Mouse (Mus musculus) testis, adult 2 months (tissue): ENCODE data around the gene Cyb5r2. TPM values are rescaled to one million over a fixed set of nuclear protein-coding genes. Genes with fewer than 3 reads are reported as not detected.

Experiments used
- H3K27ac ChIP-seq: fragments of 200-500 bp; 2 replicates; pipeline ENCODE4 v1.5.1; 2012; ENCODE audit warnings: low read depth, low read length; ENCODE audit not compliant: control insufficient read depth, insufficient read depth
- H3K27me3 ChIP-seq: fragments of 200-500 bp; 2 replicates; pipeline ENCODE4 v1.6.1; 2012; ENCODE audit warnings: mild to moderate bottlenecking, low read length, moderate library complexity; ENCODE audit not compliant: control insufficient read depth, insufficient read depth
- H3K36me3 ChIP-seq: fragments of 200-500 bp; 2 replicates; pipeline ENCODE4 v1.6.1; 2012; ENCODE audit warnings: mild to moderate bottlenecking, low read length; ENCODE audit not compliant: control insufficient read depth, insufficient read depth
- H3K4me1 ChIP-seq: fragments of 200-500 bp; 2 replicates; pipeline ENCODE4 v1.6.1; 2012; ENCODE audit warnings: low read length; ENCODE audit not compliant: control insufficient read depth, insufficient read depth
- H3K4me3 ChIP-seq: fragments of 200-500 bp; 2 replicates; pipeline ENCODE4 v1.5.1; 2012; ENCODE audit warnings: low read depth, mild to moderate bottlenecking, low read length, moderate library complexity, mixed read lengths; ENCODE audit not compliant: control insufficient read depth
- CTCF ChIP-seq: fragments of 200-500 bp; IDR thresholded peaks from 2 replicates; pipeline ENCODE4 v1.5.1; 2012; ENCODE audit warnings: low read depth, mild to moderate bottlenecking, inconsistent platforms, low read length, moderate library complexity; ENCODE audit not compliant: control insufficient read depth, insufficient read depth, insufficient replicate concordance
- POLR2A ChIP-seq: fragments of 200-500 bp; IDR thresholded peaks from 2 replicates; pipeline ENCODE4 v1.6.1; 2012; ENCODE audit warnings: low read depth, mild to moderate bottlenecking, inconsistent platforms, low read length, moderate library complexity; ENCODE audit not compliant: control insufficient read depth
- polyA plus RNA-seq: library from polyadenylated mRNA; depleted of rRNA; stranded (reverse); fragments of >200 nt; gene quantifications from 2 replicates; pipeline ENCODE4 v1.2.3, GENCODE M21; 2012; rRNA removed

Cyb5r2 gene
- polyA plus RNA-seq, 1 experiment, result 14.8 TPM

- no peak for TF ChIP-seq POLR2A
- no peak for TF ChIP-seq CTCF
- Histone ChIP-seq H3K4me3 (no peak overlapping the region), H3K27me3 (no peaks in the 10 kb centered on the region), H3K27ac (no peak overlapping the region), H3K4me1 (no peaks in the 10 kb centered on the region), H3K36me3 (no peaks in the 10 kb centered on the region)
These were observed 51.9 kb downstream of the Cyb5r2 start for GRCm38 (mm10) chr7:107705941-107706340.

GRCm38 (mm10) chr7:107702461-107703380 is 55.1 kb downstream of the Cyb5r2 start:
- TF ChIP-seq CTCF (no peak), POLR2A (no peak)
- Histone ChIP-seq H3K27ac (no peak overlapping the region), H3K27me3 (no peaks in the 10 kb centered on the region), H3K36me3 (no peaks in the 10 kb centered on the region), H3K4me3 (no peak overlapping the region), H3K4me1 (no peaks in the 10 kb centered on the region)

- no peaks in the 10 kb centered on the region for H3K36me3 ChIP-seq
These were observed 57.2 kb downstream of the Cyb5r2 start for GRCm38 (mm10) chr7:107700646-107701045.

GRCm38 (mm10) chr7:107699926-107700325 is 57.9 kb downstream of the Cyb5r2 start:
- TF ChIP-seq POLR2A (no peak), CTCF (no peak)

More at GRCm38 (mm10) chr7:107700646-107701045, 57.2 kb downstream of the Cyb5r2 start:
- Histone ChIP-seq H3K27ac (no peak overlapping the region), H3K4me3 (no peak overlapping the region), H3K4me1 (no peaks in the 10 kb centered on the region), H3K27me3 (no peaks in the 10 kb centered on the region)
- TF ChIP-seq POLR2A (no peak), CTCF (no peak)

More at GRCm38 (mm10) chr7:107699926-107700325, 57.9 kb downstream of the Cyb5r2 start:
- Histone ChIP-seq H3K4me1 (no peaks in the 10 kb centered on the region), H3K27ac (no peak overlapping the region), H3K36me3 (no peaks in the 10 kb centered on the region), H3K27me3 (no peaks in the 10 kb centered on the region), H3K4me3 (no peak overlapping the region)

Other genes with a start within 250 kb of the Cyb5r2 start
- 0.51 and 0.70 TPM in 2 replicates for gene Olfml1, start 190.6 kb downstream of the Cyb5r2 start, polyA plus RNA-seq
- 7.4 and 8.4 TPM in 2 replicates for gene Ppfibp2, start 162.8 kb downstream of the Cyb5r2 start, polyA plus RNA-seq
- not detected in 2 replicates for gene 5330417H12Rik, start 132.9 kb downstream of the Cyb5r2 start, polyA plus RNA-seq
- not detected in 2 replicates for gene Ovch2, start 43.2 kb upstream of the Cyb5r2 start, polyA plus RNA-seq
- gene Olfr467, start 54.2 kb upstream of the Cyb5r2 start, polyA plus RNA-seq, result not detected in 2 replicates
- not detected in 2 replicates for gene Olfr469, start 67.5 kb upstream of the Cyb5r2 start, polyA plus RNA-seq
- gene Olfr470, start 89.5 kb upstream of the Cyb5r2 start, polyA plus RNA-seq, result not detected in 2 replicates
- 0.01 TPM in 1 of 2 replicates, not detected in the other for gene Olfr472, start 139.9 kb upstream of the Cyb5r2 start, polyA plus RNA-seq
- not detected in 2 replicates for gene Olfr473, start 172.4 kb upstream of the Cyb5r2 start, polyA plus RNA-seq
- gene Olfr474, start 196.6 kb upstream of the Cyb5r2 start, polyA plus RNA-seq, result not detected in 2 replicates
- not detected in 2 replicates for gene Olfr476, start 206.8 kb upstream of the Cyb5r2 start, polyA plus RNA-seq
- gene Olfr477, start 228.7 kb upstream of the Cyb5r2 start, polyA plus RNA-seq, result not detected in 2 replicates